Mouse (Mus musculus): Measurements from ENCODE around the gene Zkscan2. TPM values are rescaled to one million over a fixed set of nuclear protein-coding genes. Genes with fewer than 3 reads are reported as not detected.

Gene Zkscan2
- total RNA-seq (2022): 10 to 100 TPM; 20.9 to 25.5 (median 23.0) TPM

DNA sequence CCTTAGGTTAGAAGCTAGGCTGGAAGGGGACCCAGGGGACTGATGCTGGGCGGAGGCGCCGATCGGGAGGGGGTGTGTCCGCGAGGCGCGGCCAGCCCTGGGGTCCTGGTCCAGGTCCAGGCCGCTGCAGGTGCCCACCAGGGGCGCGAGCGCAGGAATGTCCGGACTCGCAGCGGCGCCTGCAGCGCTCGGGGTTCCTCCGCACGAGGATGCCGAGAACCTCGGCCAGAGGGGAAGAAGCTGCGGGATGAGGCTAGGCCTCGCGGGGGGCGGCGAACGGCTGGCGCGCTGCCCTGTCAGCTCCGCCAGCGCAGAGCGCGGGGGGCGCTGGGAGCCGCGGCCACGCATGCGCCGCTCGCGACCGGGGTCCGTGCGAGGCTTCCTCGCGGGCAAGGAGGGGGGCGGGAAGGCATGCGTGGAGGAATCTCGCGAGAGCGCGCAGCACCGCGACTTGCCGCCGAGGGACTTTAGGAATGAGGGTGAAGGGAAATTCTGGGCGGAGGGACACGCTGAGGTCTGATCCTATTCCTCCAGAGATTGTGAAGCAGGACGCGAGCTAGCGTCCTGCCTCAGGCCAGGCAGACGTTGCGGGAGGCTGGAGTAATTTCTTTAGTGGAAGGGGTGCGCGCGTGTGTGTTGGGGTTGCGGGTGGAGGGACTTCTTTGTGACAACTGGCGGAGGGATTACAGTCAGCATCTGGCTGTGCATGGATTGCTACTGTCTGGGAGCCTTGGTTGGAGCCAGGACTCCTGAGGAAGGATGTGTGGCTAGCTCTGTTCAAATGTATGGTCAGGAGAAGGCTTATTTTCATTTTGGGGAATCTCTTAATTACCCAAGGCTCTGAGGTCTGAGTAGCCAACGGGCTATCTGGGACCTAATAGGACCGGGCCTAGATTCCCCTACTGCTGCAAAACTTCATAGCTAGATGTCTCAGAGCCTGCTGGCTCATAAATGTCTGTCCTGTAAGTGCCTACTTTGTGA lies at the start of gene Zkscan2:
Zkscan2 (minus strand) TSS at position 211 of the 981 bp plus-strand sequence.
- peak; percentile 75 to 92 for DNase-seq (ENCODE audit: low spot score in 2 of 2)

DNA sequence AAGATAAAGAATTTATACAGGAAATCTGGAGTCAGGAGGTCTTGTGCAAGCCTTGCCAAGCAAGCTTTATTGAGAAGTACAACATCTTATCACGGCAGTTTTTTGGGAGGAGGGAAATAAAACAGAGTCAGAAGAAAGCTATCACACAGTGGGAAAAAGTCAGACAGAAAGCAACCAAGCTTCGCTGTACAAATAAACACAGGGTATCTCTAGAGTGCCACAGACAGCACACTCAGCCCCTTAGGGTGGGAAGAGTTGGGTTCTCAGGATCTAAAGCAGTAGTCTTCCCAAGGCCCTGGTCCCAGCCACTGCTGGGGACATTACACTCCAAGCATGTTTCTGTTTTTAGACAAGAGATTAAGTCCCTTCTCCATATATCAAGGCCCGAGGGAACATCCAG lies 28.9 kb upstream of the Zkscan2 start:
- no peak for DNase-seq (ENCODE audit: low spot score in 2 of 2)

DNA sequence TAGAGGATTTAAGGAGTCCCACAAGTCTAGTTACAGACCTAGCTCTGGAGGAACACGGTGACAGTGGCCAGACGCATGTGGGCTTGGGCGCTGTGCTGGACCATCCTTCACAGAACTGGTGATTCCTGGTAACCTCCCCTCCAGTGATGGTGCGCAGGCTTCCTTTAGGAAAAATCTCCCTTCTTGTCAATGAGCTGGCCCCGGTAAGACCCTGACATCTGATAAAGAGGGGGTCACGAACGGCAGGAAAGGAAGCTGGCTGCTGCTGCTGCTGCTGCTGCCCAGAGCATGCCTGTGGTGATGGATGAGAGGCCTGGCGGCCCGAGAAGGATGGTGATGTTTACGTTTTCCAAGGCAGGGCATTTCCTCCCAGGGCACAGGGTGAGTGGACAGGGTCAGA lies 25.5 kb upstream of the Zkscan2 start:
- no peak for DNase-seq (ENCODE audit: low spot score in 2 of 2)

DNA sequence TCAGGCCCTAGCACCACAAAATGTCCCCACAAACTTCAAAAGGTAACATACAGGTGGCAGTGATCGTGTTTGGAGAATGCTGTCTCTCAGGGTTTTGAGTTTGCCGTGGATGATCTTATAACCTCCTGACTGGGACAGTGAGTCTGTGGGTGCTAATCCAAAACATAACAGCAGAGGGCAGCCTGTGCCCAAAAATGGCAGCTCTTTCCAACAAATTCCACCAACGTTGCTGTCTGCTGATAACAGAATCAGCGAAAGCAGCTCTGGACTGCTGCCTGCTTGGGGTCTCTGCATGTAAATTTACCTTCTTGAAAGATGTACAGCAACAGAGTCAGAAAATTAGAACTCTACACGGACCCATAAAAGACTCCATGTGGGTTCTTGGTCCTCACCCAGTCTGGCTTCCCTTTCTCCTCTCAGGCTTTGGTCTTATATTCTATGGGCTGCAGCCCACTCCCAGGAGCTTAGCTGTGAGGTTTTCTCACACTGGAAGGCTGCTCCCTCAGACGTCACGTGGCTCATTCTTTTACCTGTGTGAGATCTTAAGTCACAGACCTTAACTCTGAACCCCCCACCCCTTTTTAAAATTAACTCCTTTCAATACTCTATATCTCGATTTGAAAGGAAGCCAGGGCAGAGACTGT lies 24.1 kb upstream of the Zkscan2 start:
- DNase-seq (ENCODE audit: low spot score in 2 of 2): peak; percentile 46 to 88

DNA sequence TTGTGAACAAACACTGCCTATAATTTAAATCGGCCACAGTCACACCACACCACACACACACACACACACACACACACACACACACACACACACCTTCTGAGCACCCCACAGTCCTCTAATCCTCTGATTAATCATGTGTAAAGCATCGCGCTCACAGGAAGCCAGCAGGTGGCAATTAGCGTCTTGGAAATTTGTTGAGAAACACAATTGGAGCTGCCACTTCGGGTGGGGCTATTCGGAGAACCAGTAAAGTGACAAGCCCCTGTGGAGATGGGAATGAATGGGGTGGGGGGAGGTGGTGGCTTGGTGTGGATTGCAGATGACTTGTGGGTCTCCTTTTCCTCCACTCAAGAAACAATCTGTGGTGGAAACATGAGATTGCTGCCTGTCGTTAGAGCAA lies 7.7 kb upstream of the Zkscan2 start:
- DNase-seq (ENCODE audit: low spot score in 2 of 2): no peak

DNA sequence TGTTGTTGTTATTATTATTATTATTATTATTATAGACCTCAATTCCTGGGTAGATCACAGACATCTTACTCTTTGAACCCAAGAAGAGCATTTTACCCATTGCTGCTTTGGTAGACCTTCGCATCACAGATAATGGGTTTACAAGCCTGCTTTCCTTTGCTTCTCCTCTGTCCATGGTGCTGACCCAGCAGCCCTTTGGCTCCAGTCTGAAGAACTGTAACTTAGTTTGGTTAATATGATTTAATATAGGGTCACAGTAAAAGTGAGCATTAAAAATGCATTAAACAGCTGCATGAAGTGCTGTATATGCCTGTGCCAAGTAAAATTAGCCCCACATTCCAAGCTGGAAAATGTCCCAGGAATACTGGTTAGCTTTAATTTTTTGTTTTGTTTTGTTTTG lies 3.1 kb upstream of the Zkscan2 start:
- DNase-seq (ENCODE audit: low spot score in 2 of 2): no peak

DNA sequence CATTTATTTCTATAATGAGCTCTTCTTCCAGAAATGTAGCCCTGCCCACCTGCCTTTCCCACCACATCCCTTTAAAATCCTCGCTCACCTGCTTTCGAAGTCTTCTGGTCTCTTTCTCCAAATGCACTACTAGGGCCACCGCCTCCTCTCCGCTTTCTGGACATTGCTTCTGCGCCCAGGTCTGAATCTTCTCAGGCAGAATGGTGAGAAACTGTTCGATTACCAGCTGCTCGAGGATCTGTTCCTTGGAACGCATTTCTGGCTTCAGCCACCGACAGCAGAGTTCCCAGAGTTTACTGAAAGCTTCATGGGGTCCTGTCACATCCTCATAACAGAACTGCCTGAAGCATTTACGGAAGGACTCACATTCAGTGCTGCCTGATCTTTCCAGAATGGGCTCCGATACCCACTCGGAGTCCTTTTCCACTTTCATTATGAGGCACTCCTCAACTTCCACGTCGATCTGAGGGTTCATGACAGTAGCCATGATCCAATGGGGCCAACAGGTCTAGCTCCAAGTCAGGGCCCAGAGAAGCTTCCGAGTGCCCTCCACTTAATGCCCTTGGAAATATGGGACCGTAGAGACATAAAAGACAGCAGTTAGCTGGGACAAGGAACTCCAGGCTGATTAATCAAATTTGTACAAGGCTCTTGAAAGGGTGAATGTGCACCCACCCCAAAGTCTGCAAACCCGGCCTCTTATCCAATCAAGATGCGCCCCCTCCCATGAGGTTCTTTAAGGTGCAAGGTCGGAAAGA lies 589 bp downstream of the Zkscan2 start:
- peak in 1 of 2 experiments; percentile 21 for DNase-seq (ENCODE audit: low spot score in 2 of 2)

DNA sequence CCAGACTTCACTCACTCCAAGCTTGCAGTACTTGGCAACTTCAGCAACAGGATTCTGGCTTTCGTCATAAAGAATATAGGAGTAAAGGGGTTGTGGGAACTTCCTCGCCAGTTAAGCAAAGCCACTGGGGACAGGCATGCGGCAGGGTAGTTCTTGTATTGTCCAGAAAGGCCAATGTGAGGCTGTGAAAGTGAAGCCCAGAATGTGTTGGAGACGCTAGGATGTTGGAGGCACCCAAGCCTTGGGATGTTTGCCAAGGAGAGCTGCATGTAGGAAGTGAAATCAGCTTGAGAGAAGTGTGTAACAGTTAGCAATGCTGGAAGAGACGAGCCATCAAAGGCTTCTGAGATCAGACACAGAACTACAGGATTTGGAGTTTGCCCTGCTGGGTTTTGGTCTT lies 12.5 kb downstream of the Zkscan2 start:
- DNase-seq (ENCODE audit: low spot score in 2 of 2): peak; percentile 17 to 28

DNA sequence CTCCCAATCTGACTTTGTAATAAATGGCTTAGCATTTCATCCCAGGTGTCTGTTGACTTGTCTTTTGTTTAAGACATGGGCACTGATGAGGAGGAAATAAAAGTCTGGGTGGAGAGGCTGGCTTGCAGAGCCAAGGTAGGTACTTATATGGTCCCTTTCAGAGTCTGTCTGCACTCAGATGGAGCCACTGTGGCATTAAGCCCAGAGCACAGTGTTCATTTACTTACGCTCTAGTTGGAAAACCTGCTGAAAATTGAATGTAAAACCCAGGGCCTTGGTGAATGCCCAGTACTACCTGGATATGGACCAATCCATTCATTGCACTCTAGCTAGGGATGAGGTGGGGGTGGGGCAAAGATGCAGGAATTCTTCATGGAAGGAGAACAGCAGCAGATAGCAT lies 32.3 kb downstream of the Zkscan2 start:
- DNase-seq (ENCODE audit: low spot score in 2 of 2): no peak

DNA sequence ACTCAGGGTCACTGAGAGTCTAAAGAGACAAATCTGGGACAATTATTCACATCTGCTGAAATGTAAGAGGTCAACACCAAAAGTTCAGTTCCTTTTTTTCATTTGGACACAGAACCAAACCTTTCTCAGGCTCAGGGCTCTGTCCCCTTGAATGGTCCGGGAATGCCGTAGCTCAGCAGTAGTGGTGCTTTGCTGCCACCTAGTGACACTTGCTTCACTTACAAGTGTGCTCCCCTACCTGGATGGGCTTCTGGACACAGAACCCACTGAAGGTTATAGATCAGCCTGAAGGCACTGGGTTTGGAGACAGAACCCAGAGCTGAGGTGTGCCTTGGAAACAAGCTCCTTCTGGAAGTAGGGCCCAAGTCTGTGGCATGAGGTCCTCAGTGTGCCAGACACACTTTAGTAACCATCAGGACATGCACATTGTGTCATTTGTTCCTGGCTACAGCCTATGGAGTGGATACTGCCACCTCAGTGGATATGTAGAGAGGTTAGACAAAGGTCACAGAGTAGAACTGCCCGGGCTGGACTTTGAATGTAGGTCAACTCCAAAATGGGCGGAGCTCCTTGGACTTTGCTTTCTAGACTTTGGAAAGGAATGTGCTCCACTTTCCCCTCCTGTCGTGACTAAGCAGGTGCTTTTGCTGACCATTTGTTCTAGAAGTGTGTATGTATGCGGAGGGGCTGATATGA lies 34.4 kb downstream of the Zkscan2 start:
- DNase-seq (ENCODE audit: low spot score in 2 of 2): peak; percentile 26 to 51

DNA sequence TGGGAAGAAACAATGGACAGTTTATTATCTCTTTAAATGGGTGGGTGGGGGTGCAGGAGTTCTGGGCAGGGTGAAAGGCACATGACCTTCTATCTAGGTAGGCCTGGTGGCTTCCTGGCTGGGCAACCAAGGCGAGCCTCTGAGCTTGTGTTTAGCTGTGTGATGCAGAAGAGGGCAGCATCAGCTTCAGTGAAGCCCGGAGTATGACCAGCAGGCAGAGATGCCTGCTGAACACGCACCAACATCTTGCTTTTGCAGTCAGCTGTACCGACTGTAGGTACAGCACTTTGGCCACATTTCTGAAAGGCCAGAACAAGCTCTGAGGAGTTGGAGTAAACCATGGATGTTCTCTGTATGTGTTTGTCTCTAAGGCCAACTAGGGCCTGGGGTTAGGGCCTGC lies 36.7 kb downstream of the Zkscan2 start:
- no peak for DNase-seq (ENCODE audit: low spot score in 2 of 2)

DNA sequence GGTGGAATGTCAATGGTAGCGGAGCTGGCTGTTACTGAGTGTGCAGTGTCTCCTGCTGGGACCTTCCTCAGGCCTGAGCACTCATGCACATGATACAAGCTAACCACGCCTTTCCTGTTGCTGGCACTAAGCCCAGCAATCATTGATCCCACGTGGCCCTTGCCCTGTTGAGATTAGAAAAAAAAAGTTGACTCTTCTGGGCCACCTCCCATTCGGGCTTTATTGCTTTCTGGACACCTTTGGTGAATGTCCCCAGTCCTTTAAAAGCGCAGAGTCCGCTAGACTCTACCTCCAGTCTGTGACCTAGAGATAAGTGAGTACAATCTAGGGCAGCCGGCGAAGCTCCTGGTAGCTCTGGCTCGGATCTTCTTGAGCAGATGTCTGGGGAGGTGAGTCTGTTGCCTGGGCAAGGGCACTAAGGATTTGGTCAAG lies 38.2 kb downstream of the Zkscan2 start, which contains the start of gene Aqp8:
Aqp8 (plus strand) TSS at position 222 of the 432 bp plus-strand sequence.
- DNase-seq (ENCODE audit: low spot score in 2 of 2): no peak

DNA sequence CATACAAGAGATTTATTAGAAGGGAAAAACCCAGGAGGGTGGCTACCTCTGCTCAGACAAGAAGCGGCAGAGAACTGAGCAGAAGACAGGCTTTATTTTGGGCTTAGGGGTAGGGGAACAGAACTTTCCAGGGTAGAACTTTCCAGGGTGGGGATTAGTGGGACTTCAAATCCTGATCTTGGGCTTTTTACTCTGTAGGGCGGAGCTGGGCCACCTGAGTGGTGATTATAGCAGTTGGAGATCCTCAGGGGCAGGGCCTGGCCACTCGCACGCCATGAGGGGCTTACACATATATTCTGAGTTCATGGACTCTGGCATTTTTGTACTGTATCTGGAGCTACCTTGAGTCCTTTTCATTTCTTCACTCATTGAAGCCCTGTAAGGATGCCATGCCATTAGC lies 38.9 kb downstream of the Zkscan2 start:
- DNase-seq (ENCODE audit: low spot score in 2 of 2): no peak

DNA sequence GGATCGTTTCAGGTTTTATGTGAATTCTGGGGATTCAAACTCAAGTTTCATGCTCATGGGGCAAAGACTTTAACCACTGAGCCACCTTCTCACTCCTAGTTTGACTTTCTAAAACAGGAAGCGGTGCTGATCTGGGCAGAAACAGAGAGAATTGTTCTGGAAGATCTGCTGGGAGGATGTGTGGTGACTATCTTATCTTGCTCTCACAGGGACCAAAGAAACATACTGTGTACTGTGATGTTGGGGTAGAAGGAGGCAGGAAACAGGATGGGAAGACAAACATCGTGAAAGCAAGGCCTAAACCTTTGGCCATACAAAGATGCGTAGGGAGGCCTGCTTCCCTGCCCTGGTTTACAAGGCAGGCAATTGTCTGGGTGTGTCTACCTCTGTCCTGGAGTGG lies 41.0 kb downstream of the Zkscan2 start:
- DNase-seq (ENCODE audit: low spot score in 2 of 2): no peak

DNA sequence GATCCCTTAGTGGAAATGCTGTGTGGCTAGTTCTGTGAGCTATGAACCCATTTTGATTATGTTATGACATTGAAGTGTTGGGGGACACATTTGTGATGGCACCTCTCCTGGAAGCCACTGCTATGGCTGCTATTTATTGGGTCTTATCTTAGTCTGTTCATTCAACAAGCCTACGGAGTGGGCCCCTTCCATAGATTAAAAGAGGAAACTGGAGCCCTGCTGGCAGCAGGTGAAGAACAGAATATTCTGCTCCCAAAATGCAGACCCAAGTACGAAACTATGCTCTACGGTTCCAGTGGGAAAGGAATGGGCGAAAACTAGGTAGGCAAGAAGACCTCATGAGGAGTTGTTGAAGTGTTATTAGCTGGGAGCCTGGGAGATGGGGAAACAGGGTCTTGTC lies 41.9 kb downstream of the Zkscan2 start:
- DNase-seq (ENCODE audit: low spot score in 2 of 2): no peak

DNA sequence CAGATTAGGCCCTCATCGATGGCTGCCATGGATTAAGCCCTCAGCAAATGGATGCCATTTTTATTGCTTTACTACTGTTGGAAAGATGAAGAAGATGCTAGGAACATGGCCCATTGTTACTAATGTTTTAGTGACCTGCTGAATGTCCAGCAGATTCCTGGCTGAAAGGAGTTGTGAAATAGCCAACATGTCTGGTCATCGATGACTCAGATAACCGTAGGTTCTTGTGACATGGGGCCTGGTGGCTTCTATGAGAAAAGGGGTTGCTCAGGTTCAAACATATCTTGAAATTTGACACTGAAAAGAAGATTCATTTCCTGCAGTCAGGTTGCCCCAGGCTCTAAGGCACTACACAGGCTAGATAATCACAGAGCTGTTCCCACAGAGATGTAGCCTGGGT lies 45.2 kb downstream of the Zkscan2 start:
- no peak for DNase-seq (ENCODE audit: low spot score in 2 of 2)

DNA sequence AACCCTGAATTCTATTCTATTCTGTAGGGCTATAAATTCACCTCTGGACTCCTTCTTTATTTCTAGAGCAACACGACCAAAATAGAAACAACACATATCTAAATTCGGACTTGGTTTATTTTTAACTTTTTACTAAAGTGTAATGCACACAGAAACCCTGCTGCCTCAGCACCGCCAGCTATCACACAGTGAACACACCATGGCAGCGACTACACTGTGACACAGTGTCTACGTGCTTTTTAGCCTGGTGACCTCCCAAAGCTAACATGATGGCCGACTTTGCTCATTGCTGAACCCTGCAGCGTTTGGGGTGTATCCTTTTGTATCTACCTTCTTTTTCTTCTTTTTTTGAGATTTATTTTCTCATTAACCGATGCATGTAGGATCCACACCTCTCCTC lies 47.2 kb downstream of the Zkscan2 start:
- no peak for DNase-seq (ENCODE audit: low spot score in 2 of 2)

DNA sequence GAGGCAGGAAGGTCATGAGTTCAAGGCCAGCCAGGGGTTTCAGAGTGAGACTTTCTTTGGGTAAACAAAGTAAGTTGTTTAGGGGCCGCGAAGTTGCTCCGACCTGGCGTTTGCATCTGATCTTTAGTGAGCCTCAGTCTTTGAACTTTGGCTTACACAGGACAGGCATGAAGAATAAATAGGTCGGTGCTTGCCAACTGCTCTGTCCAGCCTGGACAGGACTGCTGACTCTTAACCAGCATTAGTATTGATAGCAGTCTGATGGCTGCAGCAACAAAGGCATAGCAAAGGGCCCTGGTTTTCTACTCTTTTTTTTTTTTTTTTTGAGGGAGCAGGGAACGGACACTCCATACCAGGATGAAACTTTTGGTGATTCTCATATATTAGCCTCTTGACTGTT lies 47.7 kb downstream of the Zkscan2 start:
- DNase-seq (ENCODE audit: low spot score in 2 of 2): no peak

DNA sequence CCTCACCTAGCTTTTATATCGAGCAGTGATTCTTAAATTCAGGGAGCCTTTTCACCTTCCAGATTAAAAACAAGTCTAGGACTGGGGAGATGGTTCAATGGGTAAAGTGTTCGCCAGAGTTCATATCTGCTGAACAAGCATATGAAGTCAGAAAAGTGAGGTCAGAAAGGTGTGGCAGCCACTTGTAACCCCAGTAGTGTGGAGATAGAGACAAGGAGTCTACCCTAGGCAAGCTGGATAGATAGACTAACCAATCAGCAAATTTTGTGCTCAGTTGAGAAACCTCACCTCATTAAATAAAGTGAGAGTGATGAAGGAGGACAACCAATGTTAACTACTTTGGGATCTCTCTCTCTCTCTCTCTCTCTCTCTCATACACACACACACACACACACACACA lies 49.7 kb downstream of the Zkscan2 start:
- DNase-seq (ENCODE audit: low spot score in 2 of 2): no peak

DNA sequence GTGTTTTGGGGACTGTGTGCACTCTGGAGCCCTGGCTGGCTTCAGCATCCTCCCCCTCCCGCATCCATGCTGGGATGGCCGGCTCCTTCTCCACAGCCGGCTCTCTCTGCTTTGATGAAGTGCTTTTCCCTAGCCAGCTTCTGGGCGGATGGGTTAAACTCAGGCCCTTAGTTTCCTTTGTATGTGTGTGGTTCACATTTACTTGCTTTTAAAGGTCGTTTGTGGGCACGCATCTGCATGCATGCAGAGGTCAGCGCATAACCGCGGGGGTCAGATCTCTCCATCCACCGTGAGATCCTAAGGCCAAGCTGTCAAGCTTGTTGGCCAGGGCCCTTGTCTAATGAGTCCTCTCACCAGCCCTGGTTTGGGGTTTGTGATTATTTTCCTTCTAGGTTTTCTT lies 50.6 kb downstream of the Zkscan2 start:
- no peak for DNase-seq (ENCODE audit: low spot score in 2 of 2)

DNA sequence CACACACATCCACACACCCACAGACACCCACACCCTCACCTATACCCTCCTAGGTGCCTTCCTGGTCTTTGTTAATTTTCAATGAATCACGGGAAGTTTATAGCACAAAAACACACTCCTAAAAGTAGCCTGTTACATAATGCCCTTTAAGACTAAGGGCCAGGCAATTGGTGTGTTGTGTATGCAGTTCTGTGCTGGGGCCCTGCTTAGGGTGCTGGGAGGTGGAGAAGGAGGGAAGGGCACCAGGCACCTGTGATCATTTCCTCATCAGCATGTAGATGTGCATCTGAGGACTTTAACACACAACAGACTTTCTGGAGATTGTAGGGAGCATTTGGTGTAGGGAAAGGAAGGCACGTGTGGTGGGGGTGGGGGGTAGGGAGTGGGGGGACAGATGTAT lies 51.5 kb downstream of the Zkscan2 start:
- no peak for DNase-seq (ENCODE audit: low spot score in 2 of 2)
